Mouse (Mus musculus): ENCODE measurements around the gene Obscn.
A peak's percentile ranks its signal among the peaks of the same experiment; 100 is the strongest.

Obscn gene

GRCm38 (mm10) chr11:59141772-59142370 is 5.7 kb upstream of the Obscn start:
- DNase-seq = no peak

DNA sequence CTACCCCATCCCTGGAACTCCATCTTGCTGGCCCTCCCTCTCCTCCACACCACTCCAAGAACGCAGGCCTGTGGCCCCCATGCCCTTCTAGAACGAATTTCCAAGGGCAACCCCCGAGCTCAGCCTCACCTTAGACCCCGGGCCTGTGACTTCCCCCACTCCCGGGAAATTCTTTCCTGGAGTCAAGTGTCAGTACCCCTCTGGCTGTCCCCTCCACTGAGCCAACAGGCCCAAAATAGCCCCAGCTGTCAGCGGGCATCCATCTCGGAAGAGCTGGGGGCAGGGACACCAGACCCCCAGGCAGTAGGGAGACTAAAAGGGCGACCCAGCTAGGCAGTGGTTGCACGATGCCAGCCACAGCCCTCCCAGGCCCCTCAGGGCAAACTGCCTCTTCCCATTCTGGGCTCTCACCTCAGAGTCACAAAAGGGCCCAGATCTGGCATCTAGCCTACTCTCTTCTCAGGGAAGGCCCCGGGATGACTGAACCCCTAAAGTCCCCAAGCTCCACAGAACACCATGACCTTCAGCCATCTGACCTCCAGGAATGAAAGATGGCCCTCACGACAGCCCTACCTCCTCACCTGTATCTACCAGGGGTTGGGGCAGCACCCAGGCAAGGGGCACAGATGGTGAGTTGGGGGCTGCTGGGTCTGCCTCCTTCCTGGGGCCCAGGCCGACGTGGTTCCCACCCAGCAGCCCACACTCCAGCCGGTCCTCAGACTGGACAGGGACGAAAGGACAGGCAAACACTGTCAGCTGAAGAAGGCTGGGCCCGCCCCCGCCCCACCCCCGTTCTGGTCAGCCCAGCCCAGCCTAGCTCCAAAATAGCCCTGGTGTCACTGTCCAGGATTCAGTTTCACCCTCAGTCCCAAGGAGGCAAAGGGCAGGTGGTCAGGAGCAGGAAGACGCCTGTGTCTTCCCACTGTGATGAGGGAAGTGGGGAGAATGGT is 2.6 kb upstream of the Obscn start:
- no peak for DNase-seq

DNA sequence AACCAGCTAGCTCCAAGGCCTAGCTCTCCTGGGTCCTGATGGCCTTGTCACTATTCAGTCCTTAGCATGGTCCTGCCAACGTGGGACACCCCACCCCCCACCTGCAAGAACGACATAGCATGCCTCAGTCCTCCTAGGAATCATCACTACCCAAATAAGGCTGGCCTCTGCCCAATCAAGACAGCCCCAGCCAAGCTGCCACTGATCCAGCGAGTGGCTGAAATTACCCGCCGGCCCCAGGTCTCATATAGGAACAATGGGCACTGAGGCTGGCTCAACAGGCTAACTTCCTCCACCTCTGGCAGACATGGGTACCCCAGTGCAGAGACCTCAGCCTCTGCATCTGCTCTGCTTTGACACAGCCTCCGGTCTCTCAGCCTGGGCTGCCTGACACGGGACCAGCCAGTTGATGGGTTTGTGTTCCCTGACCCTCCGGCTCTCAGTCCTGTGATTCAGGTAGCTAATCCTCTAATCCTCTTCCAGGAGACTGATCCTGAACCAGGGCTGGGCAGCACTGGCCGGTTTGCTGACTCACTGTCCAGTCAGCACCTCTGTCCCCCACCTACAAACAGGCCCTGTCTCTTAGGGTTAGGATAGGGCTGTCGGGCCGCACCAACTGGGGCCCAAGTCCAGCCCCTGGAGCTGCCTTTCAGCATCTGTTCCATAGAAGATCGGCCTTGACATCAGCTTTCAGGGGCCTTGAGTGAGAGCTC is 948 bp upstream of the Obscn start:
- DNase-seq = no peak

DNA sequence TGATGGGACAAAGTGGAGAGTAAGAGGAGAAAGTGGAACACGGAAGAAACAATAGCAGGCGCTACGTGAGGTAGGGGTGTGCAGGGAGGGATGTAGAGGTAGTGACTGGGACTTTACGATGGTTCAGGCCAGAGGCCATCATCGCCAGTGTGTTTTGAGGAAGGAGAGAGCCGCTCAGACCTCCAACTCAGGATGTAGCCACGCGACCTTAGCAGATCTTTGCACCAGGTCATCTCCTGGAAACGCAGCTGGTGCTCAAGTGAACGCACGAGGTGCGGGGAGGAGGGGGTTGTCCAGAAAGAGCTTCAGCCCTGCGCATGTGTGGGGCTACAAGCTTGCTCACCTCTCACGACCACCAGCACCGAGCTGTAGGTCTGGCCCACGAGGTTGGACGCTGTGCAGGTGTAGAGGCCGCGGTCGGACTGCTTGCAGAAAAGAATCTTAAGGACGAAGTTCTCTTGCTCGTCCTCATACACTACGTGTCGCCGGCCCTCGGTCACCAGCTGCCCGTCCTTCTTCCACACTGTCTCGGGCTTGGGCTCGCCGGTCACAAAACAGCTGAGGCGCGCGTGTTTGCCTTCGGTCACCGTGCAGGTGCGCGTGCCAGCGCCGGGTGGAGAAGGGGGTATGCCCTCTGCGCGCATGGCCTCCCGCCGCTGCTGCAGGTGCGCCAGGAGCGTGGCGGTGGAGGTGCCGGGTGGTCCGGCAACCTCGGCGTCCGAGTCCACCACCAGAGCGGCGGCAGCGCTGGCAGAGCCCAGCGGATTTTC is 966 bp downstream of the Obscn start:
- no peak for DNase-seq

GRCm38 (mm10) chr11:59134373-59134997 is 1.7 kb downstream of the Obscn start:
- no peak for DNase-seq

DNA sequence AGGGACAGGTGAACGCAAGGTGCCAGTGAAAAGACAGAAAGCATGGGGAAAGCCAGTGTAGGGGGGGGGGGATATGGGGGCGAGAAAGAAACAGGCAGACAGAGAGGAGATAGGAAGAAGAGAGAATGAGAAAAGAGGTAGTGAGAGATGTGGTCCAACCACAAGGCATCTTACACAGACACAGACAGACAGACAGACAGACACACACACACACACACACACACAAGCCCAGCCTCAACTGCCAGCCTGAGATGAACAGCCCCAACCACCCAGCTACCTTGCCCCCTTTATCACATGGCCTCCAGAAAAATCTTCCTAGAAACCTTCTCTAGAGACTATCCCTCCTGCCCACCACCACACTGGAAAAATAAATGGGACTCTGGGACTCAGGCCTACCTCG is 4.1 kb downstream of the Obscn start:
- no peak for DNase-seq

- DNase-seq = no peak
Measured at GRCm38 (mm10) chr11:59131348-59131919, 4.8 kb downstream of the Obscn start.

- DNase-seq = peak in 1 of 2 experiments; percentile 18
Measured at GRCm38 (mm10) chr11:59130782-59131181, 5.4 kb downstream of the Obscn start.

- DNase-seq = no peak
Measured at GRCm38 (mm10) chr11:59105945-59106344, 30.3 kb downstream of the Obscn start.

DNA sequence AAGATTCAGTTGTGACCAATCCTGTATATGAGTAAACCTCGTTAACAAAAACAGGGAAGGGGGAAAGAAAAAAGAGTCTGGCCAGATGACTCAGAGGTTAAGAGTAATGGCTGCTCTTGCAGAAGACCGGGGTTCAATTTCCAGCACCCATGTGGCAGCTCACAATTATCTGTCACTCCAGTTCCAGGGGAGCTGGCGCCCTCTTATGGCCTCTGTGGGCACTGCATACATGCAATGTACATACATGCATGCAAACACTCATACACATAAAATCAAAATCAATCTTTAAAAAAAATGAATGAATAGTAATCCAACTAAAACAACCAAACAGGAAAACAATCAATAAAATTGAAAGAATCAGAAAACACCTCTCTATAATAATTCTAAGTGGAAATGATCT is 33.9 kb downstream of the Obscn start:
- no peak for DNase-seq

GRCm38 (mm10) chr11:59098339-59098738 is 37.9 kb downstream of the Obscn start:
- peak; percentile 23 to 38 for DNase-seq

GRCm38 (mm10) chr11:59097770-59098169 is 38.4 kb downstream of the Obscn start:
- DNase-seq = no peak

DNA sequence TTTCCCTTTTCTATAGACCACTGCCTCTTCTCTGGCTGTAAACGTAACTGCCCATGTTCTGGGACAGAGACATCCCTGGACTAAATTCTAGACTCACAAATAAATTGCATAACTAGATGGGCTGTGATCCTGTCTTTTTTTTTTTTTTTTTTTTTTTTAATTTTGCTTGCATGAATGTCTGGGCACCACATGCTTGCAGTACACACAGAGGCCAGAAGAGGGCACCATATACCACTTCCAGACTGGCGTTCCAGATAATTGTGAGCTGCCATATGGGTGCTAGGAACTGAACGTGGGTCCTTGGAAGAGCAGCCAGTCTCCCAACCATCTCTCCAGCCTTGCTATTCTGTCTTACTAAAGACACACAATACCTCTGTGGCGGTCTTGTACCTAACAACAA is 42.0 kb downstream of the Obscn start:
- no peak for DNase-seq

- DNase-seq = no peak
Measured at GRCm38 (mm10) chr11:59087581-59087980, 48.6 kb downstream of the Obscn start.

GRCm38 (mm10) chr11:59085200-59085599 is 51.0 kb downstream of the Obscn start:
- DNase-seq = no peak

DNA sequence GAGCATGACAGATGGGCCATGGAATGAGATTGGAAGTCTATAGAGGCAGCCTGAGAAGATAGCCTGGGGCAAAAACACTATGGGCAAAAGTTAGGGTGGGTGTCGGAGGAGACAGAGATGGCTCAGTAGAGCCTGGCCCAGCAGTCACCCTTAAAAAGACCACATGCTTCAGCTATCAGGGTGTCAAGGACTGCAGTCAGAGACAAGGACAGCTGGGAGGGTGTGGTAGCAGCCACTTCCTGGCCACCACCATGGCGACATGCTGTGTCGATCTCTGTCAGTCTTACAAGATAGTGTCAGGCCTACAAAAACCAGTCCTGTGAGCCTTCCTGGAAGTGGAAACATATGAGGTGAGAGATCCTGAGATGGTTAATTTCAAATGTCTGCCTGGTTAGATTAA is 53.1 kb downstream of the Obscn start:
- DNase-seq = no peak

GRCm38 (mm10) chr11:59078311-59078710 is 57.9 kb downstream of the Obscn start:
- no peak for DNase-seq

- DNase-seq = no peak
Measured at GRCm38 (mm10) chr11:59070321-59070720, 65.9 kb downstream of the Obscn start.

DNA sequence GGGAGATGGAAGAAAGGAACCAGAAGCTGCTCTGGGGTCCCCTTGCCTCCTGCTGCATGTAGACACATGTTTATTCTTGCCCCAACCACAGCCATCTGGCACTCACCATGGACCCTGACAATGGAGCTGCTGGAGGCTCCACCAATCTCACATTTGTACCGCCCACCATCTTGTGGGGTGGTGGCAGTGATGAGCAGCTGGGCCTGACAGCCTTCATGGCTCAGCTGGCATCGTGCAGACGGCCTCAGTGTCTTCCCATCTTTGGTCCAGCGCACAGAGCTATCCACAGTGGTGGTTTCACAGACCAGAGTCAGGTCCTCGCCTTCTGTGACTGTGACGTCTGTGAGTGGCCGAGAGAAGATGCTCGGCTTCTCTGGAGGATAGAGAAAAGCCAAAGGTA is 67.3 kb downstream of the Obscn start:
- no peak for DNase-seq

DNA sequence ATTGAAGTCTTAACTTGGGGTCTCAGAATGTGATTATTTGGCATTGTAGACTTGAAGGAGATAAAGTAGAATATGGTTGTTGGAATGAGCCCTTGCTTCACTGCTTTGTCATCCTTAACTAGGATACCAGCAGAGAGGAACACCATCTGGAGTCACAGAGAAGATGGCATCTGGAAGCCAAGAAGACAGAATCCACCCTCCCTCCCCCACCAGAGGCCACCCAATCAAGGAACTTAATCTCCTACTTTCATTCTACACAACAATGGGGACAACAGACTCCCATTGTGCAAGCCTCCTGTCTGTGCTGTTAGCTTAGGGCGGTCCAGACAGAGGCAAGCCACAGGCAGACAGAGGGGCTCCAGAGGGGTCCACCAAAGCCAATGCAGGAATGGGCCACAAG is 67.8 kb downstream of the Obscn start:
- no peak for DNase-seq

- no peak for DNase-seq
Measured at GRCm38 (mm10) chr11:59067921-59068320, 68.3 kb downstream of the Obscn start.

GRCm38 (mm10) chr11:59058025-59058424 is 78.2 kb downstream of the Obscn start:
- DNase-seq = no peak
